Mouse (Mus musculus): ENCODE data around the gene Uso1. TPM values are rescaled to one million over a fixed set of nuclear protein-coding genes. Genes with fewer than 3 reads are reported as not detected.

Gene Uso1
- total RNA-seq, 2 experiments from 2014 or later, result 93.3 to 104 TPM

DNA sequence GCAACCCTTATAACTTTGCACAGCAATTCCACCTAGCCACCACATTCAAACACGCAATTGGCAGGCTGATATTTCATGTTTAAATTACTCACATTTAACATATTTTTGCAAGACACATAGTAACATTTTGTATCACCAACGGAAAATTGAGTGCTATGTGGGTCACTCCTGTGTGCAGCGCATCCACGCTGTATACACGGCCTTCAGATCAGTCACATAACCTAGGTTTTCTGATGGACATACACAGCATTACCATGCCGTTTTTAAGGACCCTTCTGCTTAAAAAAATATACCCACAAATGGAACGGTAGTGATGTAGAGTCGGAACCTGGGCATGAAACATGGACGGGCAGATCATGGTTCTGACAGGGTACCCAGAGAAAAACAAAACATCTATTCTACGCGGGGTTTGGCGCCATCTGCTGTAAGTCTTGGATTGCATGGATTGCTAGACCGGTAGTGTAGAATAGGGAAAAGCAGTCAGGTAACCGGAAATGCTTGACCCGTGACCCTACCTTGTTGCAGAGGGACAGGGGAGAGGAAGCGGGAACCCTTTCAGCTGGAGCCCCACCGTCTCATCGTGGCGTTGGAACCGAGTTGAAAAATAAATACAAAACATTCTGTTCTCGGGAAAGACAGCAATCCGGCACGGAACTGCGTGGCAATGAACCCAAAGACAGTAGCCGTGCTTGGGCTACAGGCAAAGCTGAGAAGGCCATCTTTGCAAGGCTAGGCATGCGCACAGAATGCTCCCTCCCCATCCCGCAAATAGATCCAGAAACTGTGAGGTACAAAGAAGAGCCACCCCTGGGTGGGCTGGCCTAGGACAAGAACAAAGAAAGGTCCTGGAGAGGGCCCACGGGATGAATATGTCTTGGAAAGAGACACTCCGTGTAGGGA, 101.8 kb downstream of the Uso1 start:
- DNase-seq, result peak; percentile 67 to 76

DNA sequence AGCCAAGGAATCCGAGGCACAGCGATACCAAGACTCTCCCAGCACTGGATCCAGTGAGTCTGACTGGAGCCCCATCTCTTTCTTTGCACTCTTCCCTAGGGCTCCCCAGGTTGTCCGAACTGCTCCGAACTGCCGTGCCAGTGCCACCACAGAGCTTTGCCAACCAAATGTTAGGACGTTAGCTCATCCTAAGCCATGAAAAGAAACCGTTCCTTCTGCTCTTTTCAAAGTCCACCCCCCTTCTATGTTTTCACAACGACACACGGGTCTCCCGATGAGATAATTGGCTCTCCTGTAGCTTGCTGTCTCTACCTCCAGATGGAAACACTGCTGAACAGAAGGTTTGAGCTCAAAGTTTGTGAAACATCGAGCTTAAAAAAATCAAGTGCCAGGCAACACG, 103.0 kb downstream of the Uso1 start:
- DNase-seq, result no peak

DNA sequence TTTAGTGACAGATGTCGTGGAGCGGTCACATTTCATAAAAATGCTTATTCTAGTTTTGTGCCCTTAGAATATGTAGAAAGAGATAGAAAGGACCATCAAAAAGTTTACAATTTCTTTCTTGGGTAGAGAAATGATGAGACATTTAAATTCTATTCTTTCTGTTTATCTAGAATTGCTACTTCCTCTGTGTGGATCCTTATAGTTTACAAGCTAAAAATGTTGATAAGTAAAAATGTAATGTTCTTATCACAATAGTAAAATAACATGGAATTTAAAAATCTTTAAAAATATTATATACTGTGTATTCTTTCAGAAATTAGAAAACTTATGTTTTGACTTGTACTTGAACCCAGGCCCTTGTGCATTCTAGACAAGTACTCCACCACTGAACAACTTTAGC, 107.2 kb downstream of the Uso1 start:
- no peak for DNase-seq

DNA sequence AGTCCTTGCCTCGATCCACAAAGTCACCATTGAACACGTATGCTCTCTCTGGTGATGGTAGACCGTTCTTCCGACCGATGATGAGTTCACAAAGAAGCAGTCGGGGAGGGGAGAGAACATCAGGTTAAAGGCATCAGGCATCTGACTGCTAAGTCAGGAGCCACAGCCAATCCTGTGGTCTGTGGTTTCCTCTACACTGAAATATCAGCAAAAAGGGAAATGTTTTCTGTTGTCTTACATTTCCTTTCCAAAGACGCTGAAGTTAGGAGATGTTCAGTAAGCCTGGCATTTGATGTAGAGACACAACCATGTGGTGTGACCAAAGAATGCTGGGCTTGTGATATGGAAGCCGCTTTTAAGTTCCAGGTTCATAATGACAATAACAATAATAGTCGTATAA, 107.7 kb downstream of the Uso1 start:
- DNase-seq, result no peak

DNA sequence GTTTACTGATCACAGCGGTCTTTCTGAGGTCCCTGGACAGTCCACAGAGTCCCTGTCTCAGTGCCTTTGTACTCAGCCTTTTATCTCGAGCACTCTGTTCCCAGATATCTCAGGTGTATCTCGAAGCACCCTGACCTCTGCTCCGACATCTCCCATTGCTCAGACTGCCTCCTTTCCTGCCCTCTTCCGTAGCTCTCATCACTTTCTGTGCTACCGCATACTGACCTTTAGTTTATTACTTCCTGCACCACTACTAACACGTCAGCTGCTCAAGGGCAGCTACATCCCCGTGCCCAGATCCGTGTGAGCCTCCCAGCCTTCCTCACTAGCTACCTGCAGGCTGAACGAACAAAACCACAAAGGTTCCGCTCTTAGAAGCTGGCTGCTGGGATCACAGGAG, 110.9 kb downstream of the Uso1 start:
- no peak for DNase-seq

DNA sequence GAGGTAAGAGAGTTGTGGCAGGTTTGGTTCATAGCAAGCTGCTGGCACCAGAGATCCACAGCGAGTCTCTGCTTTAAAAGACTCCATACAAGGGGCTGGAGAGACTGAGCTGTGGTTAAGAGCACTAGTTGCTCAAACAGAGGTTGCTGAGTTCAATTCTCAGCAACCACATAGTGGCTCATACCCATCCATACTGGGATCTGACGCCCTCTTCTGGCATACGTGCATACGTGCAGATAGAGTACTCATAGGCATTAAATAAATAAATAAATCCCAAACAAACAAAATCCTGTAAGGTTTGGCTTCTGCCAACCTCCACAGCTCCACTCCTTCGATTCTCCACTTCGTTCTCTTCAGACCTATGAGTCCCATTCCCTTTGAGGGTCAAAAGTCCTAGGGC, 114.3 kb downstream of the Uso1 start:
- DNase-seq, result no peak

Other genes starting within 250 kb of the Uso1 start
- 10 to 100 TPM; 61.9 to 78.5 TPM for gene Rchy1, start 174.9 kb upstream of the Uso1 start, total RNA-seq (2021)
- gene Odaph, start 150.5 kb upstream of the Uso1 start, total RNA-seq (2021), result not detected
- 1 to 10 TPM; 4.9 to 6.5 TPM for gene Cdkl2, start 94.1 kb upstream of the Uso1 start, total RNA-seq (2021)
- 100 to 1,000 TPM; 139 to 142 TPM for gene G3bp2, start 54.2 kb upstream of the Uso1 start, total RNA-seq (2021)
- not detected for gene U90926, start 77.5 kb downstream of the Uso1 start, total RNA-seq (2021)
- gene Ppef2, start 118.3 kb downstream of the Uso1 start, total RNA-seq (2021), result not detected
- gene Naaa, start 140.2 kb downstream of the Uso1 start, total RNA-seq (2021), result 10 to 100 TPM; 17.5 to 19.6 TPM
- gene Sdad1, start 172.5 kb downstream of the Uso1 start, total RNA-seq (2021), result 10 to 100 TPM; 30.6 to 33.8 TPM
- gene Cxcl9, start 190.1 kb downstream of the Uso1 start, total RNA-seq (2021), result 1 to 10 TPM; 1.1 to 2.5 TPM
- gene Art3, start 193.9 kb downstream of the Uso1 start, total RNA-seq (2021), result 10 to 100 TPM; 56.8 to 62.4 TPM
- gene Cxcl10, start 211.0 kb downstream of the Uso1 start, total RNA-seq (2021), result 1 to 10 TPM in 1 of 2 experiments, under 1 TPM in 1; 0.43 to 1.2 TPM